Mouse (Mus musculus) G1E (cell line): ENCODE results near the gene Il18bp.

Experiments
- CTCF ChIP-seq: IDR thresholded peaks from 2 replicates; pipeline ENCODE4 v1.5.1; 2012; ENCODE audit warnings: low read depth, low read length, inconsistent platforms, mixed read lengths
- GATA1 ChIP-seq: IDR thresholded peaks from 2 replicates; pipeline ENCODE4 v1.6.1; 2012; ENCODE audit warnings: borderline replicate concordance, low read length, inconsistent platforms, mixed read lengths
- GATA2 ChIP-seq: IDR thresholded peaks from 2 replicates; pipeline ENCODE4 v1.6.1; 2012; ENCODE audit warnings: low read depth, low read length, inconsistent platforms, borderline replicate concordance
- POLR2AphosphoS5 ChIP-seq: IDR thresholded peaks from 2 replicates; pipeline ENCODE4 v1.6.1; 2012; ENCODE audit warnings: low read depth, low read length, inconsistent platforms; ENCODE audit not compliant: insufficient replicate concordance
- TAL1 ChIP-seq: conservative IDR thresholded peaks from 2 replicates; pipeline ENCODE4 v1.6.1; 2012; ENCODE audit warnings: low read depth, low read length, inconsistent platforms, mixed read lengths

DNA sequence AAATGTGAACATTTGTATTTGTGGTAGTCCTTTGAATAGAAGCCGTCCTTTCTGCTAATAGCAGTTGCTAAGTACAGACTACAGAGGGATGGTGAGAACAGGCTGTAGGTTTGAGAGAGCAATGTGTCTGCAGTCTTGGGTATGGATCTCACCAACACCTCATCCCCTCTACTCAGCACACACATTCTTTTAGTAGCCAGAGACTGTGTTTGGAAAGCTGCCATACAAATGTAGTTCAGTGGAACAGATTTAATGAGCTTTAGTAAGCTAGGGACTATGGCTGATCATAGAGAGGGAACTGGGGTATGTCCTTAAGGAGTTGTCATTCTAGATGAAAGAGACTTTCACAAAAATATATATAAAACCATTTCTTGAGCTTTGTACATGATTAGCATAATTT, 51.2 kb downstream of the Il18bp start:
- TF ChIP-seq CTCF, result no peak
- no peak for TF ChIP-seq TAL1
- no peak for TF ChIP-seq GATA1
- TF ChIP-seq GATA2, result no peak
- no peak for TF ChIP-seq POLR2AphosphoS5
